In genomic region chr5:64155861-64156550, GRCm38 (mm10) we compare ENCODE assay signal across 8 mouse cellular contexts. TPM values are rescaled to one million over a fixed set of nuclear protein-coding genes. Genes with fewer than 3 reads are reported as not detected.
DNase-seq lines count a peak whose midpoint lies in the region; ATAC-seq and TF ChIP-seq lines count a peak whose summit lies in the region.

Gene Tbc1d1 (plus strand): TSS chr5:64156305.

- no peak for DNase-seq in cerebellum, adult 2 months
- DNase-seq in cerebellum, adult 8-10 months = no peak
- peak; percentile 69 for DNase-seq in c-Kit-positive CD71-positive TER-119-positive erythroid progenitor cells, embryonic 14.5 days (ENCODE audit: low spot score)
- no peak for DNase-seq in gonadal fat pad, adult 2 months (ENCODE audit: low read depth)
- no peak for DNase-seq in limb, embryonic 10.5 days (ENCODE audit: low spot score)

- no peak within 1 kb of the TSS for H3K4me3 ChIP-seq in cerebellum, adult 2 months (replicated peaks; ENCODE audit: insufficient read depth, low read depth, low read length)
- 0 out of 2 replicates have a peak within 1 kb of the TSS, but pooled peaks have one; percentile 1 for H3K4me3 ChIP-seq in intestine, embryonic 15.5 days (replicated peaks)
- no peak within 1 kb of the TSS for H3K4me3 ChIP-seq in limb, embryonic 10.5 days
- no peak within 1 kb of the TSS for H3K4me3 ChIP-seq in midbrain, embryonic 13.5 days (replicated peaks)
- peak within 1 kb of the TSS; percentile 26 for H3K4me3 ChIP-seq in stomach, embryonic 16.5 days (replicated peaks; ENCODE audit: low read length)

- no peaks in the 10 kb centered on the region for H3K9me3 ChIP-seq in intestine, embryonic 15.5 days
- no peaks in the 10 kb centered on the region for H3K9me3 ChIP-seq in limb, embryonic 10.5 days (replicated peaks)
- no peaks in the 10 kb centered on the region for H3K9me3 ChIP-seq in midbrain, embryonic 13.5 days
- H3K9me3 ChIP-seq in stomach, embryonic 16.5 days (replicated peaks; ENCODE audit: control insufficient read depth, low read length) = no peaks in the 10 kb centered on the region

- TF ChIP-seq POLR2A in cerebellum, adult 2 months (IDR thresholded peaks at IDR 0.05; ENCODE audit: borderline replicate concordance, insufficient read depth, low read length) = no peak

- peaks cover 3% of the 10 kb centered on the region; the same call in 1 of the 2 replicates for H3K4me1 ChIP-seq in cerebellum, adult 2 months (ENCODE audit: control insufficient read depth, insufficient read depth, low read length)
- peaks cover 10% of the 10 kb centered on the region; the same call in 1 of the 2 replicates for H3K4me1 ChIP-seq in intestine, embryonic 15.5 days (replicated peaks)
- peaks cover 27% of the 10 kb centered on the region for H3K4me1 ChIP-seq in limb, embryonic 10.5 days
- H3K4me1 ChIP-seq in midbrain, embryonic 13.5 days (replicated peaks) = peaks cover 10% of the 10 kb centered on the region
- peaks cover 9% of the 10 kb centered on the region; the same call in 1 of the 2 replicates for H3K4me1 ChIP-seq in stomach, embryonic 16.5 days (ENCODE audit: control insufficient read depth, insufficient read depth, low read length)

- peak within 1 kb of the TSS; percentile 45 for H3K4me2 ChIP-seq in intestine, embryonic 15.5 days (replicated peaks)
- no peak within 1 kb of the TSS for H3K4me2 ChIP-seq in midbrain, embryonic 13.5 days (replicated peaks)
- H3K4me2 ChIP-seq in stomach, embryonic 16.5 days (ENCODE audit: low read depth, low read length) = peak within 1 kb of the TSS; percentile 48

- 76% methylated on average over 11 of the region's 11 CpGs for WGBS in cerebellum, adult 2 months
- 18% methylated on average over 11 of the region's 11 CpGs for WGBS in intestine, embryonic 15.5 days
- 32% methylated on average over 11 of the region's 11 CpGs for WGBS in limb, embryonic 10.5 days
- 59% methylated on average over 11 of the region's 11 CpGs for WGBS in midbrain, embryonic 13.5 days
- WGBS in stomach, embryonic 16.5 days = 14% methylated on average over 11 of the region's 11 CpGs

- no peaks in the 10 kb centered on the region for H3K36me3 ChIP-seq in intestine, embryonic 15.5 days
- H3K36me3 ChIP-seq in limb, embryonic 10.5 days = no peaks in the 10 kb centered on the region
- no peaks in the 10 kb centered on the region for H3K36me3 ChIP-seq in midbrain, embryonic 13.5 days
- H3K36me3 ChIP-seq in stomach, embryonic 16.5 days (ENCODE audit: control insufficient read depth, insufficient read depth, low read length) = no peaks in the 10 kb centered on the region

- ATAC-seq in intestine, embryonic 15.5 days = peak; percentile 58
- no peak for ATAC-seq in midbrain, embryonic 13.5 days
- peak; percentile 76 for ATAC-seq in stomach, embryonic 16.5 days (ENCODE audit: insufficient read depth, low FRiP score)

- H3K27ac ChIP-seq in cerebellum, adult 2 months (ENCODE audit: insufficient read depth, low read length) = no peak within 1 kb of the TSS
- H3K27ac ChIP-seq in intestine, embryonic 15.5 days = peak within 1 kb of the TSS; percentile 86
- H3K27ac ChIP-seq in limb, embryonic 10.5 days = no peak within 1 kb of the TSS
- H3K27ac ChIP-seq in midbrain, embryonic 13.5 days = no peak within 1 kb of the TSS
- H3K27ac ChIP-seq in stomach, embryonic 16.5 days (ENCODE audit: low read length) = peak within 1 kb of the TSS; percentile 85

- no peak within 1 kb of the TSS for H3K9ac ChIP-seq in intestine, embryonic 15.5 days
- H3K9ac ChIP-seq in midbrain, embryonic 13.5 days (replicated peaks) = no peak within 1 kb of the TSS
- peak within 1 kb of the TSS; percentile 56 for H3K9ac ChIP-seq in stomach, embryonic 16.5 days (ENCODE audit: low read length)

- no peak for TF ChIP-seq CTCF in cerebellum, adult 2 months (IDR thresholded peaks at IDR 0.05; ENCODE audit: borderline replicate concordance, insufficient read depth, low read depth, low read length)

- H3K27me3 ChIP-seq in cerebellum, adult 2 months (ENCODE audit: control insufficient read depth, insufficient read depth, low read length) = no peaks in the 10 kb centered on the region
- no peaks in the 10 kb centered on the region; the same call in 1 of the 2 replicates for H3K27me3 ChIP-seq in intestine, embryonic 15.5 days (replicated peaks)
- H3K27me3 ChIP-seq in limb, embryonic 10.5 days (ENCODE audit: low read depth, poor library complexity, severe bottlenecking) = peaks cover 51% of the 10 kb centered on the region
- H3K27me3 ChIP-seq in midbrain, embryonic 13.5 days = peaks cover 36% of the 10 kb centered on the region
- H3K27me3 ChIP-seq in stomach, embryonic 16.5 days (ENCODE audit: control insufficient read depth, insufficient read depth, low read length) = 0 out of 2 replicates have a peak, but pooled peaks cover 2% of the 10 kb centered on the region

RNA-seq across cellular contexts. Expression of gene Tbc1d1, which starts in this region (rescaled TPM):
- polyA plus RNA-seq in cerebellum, adult 2 months (2012; rRNA removed) = 17.3 and 17.7 TPM in 2 replicates
- polyA plus RNA-seq in gonadal fat pad, adult 2 months (2012; rRNA removed) = 31.9 and 43.1 TPM in 2 replicates
- polyA plus RNA-seq in intestine, embryonic 15.5 days (2015; fragmentation: Nextera tagmentation; extraction: Ambion mirVana) = 32.1 and 32.3 TPM in 2 replicates
- 31.8 and 35.0 TPM in 2 replicates for polyA plus RNA-seq in limb, embryonic 10.5 days (2016; fragmentation: Nextera tagmentation; extraction: Ambion mirVana)
- 10.6 and 11.7 TPM in 2 replicates for polyA plus RNA-seq in midbrain, embryonic 13.5 days (2015; fragmentation: Nextera tagmentation; extraction: Ambion mirVana)
- 30.9 and 31.7 TPM in 2 replicates for polyA plus RNA-seq in stomach, embryonic 16.5 days (2015; fragmentation: Nextera tagmentation; extraction: Ambion mirVana)

Comparison
In these comparisons a context has a peak if more than half of its experiments do, and no peak if none do; other contexts are left out.
1. H3K27ac ChIP-seq: peak in intestine, embryonic 15.5 days (single experiment) and stomach, embryonic 16.5 days (single experiment); none in cerebellum, adult 2 months (single experiment), limb, embryonic 10.5 days (single experiment) and midbrain, embryonic 13.5 days (single experiment).
2. H3K4me3 ChIP-seq: peak in intestine, embryonic 15.5 days (single experiment) and stomach, embryonic 16.5 days (single experiment); none in cerebellum, adult 2 months (single experiment), limb, embryonic 10.5 days (single experiment) and midbrain, embryonic 13.5 days (single experiment).